Mouse (Mus musculus) mouse trophoblast stem cell (cell line): ENCODE results near the gene Arhgap10.

Source experiments
- in situ Hi-C, 2 experiments: fragments of 300-500 bp; cut with MseI, MboI; formaldehyde crosslinking; loops; 2 replicates in 1 of 2; 3 replicates in 1 of 2; pipeline ENCODE4 v1.15.1; 2025

Gene Arhgap10

DNA sequence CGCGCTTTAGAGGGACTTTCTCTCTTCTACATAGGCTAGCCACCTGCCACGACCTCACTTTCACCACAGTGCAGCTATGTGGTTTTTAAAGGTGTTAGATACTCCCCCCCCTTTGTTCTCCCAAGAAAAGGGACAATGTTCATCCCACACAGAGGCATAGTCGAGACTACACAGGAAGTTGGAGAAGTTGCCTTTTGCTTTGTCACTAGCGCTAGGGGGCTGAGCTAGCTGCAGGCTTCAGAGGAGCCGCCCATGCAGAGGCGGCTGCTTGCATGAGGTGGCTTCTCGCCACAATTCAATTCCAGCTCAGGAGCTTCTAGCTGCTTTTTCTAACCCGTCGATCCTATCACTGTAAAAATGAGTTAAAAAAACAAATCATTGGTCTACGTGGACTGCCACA, 225.1 kb downstream of the Arhgap10 start:
- in situ Hi-C loops: no loop called here

DNA sequence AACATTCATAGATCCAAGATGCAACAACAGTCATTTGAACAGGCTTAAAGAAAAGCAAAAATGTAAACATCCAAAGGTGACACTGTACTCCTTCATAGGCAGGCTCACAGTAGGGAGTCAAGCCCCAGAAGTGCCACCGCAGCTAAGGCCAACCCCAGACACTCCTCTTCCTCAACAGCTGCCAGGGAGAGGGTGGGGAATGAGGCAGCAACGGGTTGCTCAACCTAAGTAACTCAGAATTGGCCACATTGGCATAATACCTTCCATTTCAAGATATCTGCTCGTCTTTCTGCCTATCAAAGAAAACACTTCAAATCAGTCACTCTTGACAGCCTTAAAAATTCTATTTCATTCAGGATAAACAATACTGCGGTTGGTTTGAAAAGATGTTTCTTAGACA, 225.6 kb downstream of the Arhgap10 start:
- in situ Hi-C loops: no loop called here

DNA sequence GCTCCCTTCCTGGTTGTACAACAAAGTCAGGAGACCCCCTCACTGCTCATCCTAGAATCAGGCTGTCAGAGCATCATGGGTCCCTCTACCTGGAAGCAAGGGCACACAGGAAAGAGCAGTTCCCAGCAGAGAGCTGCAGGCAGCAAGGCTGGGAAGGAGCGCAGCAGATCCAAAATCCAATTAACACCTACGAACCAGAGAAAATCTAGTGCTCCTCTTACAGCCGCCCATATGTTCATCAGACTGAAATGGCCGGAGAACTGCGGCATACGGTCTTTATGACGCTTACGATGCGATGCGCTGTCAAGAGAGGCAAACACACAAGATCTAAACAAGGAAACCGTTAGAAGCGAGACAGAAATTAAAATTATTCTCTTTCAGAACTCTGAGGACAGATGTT, 229.3 kb downstream of the Arhgap10 start:
- in situ Hi-C loops: no loop called here

DNA sequence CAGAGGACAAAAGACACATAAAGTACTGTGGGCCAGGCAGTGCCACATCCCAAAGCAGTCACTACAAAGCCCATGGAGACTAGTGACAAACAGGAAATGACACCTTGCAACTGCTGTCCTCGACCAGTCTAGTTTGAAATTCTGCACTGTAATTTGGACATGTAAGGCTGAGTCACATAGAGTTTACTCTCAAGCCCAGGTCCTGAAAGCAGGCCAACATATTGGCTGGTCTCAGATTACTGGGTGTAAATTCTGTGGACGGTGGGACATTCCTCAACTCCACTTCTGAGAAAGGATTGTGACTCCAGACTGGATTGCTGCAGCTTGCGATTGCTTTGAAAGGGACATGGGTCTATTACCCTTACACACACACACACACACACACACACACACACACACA, 229.7 kb downstream of the Arhgap10 start:
- in situ Hi-C loops: no loop called here

DNA sequence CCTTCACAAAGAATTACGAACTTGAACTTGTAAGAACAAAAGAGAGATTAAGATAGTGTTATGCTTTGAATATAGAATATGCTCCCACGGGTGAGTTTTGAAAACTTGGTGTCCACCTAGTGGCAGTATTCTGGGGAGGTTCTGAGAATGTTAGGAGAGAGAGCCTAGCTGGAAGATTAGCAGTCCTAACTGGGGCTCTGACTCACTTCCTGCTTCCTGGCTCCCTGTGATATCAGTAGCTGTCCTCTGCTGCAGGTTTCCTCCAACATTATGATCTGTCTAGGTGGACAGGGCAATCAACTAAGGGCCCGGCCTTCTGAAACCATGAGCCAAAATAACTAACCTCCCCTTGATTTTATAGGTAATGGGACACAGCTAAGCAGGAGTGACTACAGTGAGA, 233.3 kb downstream of the Arhgap10 start:
- in situ Hi-C loops: no loop called here

DNA sequence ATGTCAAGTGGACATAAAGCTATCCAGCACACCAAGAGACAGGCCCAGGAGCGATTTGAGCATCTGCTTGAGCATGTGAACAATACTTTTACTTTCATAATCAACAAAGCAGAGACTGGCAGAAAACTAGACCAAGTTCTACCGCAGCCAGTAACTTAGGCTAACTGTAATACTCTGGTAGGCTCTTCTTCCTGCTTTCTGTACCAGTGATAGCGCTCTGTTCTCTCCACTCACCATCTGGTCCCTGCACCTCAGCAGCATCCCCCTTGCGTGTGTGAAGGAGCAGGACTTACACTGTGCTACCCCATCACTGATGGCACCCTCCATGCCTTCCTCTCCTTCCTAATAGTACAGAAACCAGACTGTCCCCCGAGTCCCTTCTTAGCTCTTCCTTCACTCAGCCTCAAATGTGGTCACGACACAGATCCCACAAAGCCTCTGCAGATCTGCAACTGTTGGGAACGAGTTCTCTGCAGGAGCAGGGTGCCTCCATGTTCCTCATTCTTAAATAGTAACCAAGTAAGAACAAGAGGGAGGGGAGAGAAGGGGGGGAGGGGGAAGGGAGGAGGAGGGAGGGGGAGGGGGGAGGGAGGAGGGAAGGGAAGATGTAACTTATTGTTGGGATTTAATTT, 235.0 kb downstream of the Arhgap10 start:
- in situ Hi-C loops: no loop called here

DNA sequence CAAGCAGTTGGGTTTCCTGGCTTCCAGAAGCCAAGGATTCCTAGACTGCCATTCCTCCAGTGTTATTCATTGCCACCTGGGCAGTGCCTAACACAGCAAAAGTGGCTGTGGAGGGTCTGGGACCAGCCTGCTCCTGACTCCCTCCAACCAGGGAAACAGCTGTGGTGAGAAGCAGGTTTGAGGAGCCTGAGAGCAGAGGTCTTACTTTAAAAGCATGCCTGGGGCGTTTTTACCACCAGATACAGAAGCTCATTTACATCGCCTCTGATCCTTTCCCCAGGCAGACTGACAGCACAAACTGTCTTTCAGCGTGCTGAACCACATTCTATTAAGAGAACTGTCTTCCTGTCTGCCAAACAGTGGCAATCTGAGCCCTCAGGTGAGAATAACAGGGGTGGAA, 237.8 kb downstream of the Arhgap10 start:
- in situ Hi-C loops: no loop called here

DNA sequence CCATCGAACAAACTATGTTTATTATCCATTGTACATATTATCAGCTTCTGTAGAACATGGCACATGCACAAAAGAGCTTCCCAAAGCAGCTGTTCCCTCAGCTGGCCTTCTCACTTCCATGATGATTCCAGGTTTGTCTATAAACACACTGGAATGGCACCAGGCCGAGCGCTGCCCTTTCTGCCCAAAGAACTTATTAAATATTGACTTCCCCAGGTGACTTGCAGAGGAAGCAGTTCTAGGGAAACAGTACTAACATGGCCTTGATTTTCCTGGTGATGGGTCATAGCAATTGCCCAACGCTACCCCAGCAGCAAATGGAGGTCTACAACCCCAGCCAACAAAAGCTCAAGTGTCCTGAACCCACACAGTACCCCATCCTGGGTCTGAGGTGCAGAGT, 239.5 kb downstream of the Arhgap10 start:
- in situ Hi-C loops: no loop called here

DNA sequence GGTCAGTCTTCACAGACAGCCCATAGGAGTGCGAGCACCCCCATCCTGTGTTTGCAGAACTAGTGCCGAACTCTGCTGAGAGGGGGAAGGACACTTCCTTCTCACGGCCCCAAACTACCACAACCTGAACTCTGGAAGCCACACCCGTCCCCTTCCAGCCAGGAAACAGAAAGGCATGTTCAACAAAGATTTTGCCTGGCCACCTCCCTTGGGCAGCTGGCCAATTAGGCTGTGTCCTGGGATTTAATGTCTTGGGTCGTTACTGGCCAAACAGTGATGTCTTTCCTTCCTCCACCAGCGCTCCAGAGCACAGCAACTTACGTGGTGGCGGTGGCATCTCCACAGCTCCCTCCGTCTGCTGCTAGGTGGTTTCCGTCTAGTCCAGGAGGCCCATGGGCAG, 240.9 kb downstream of the Arhgap10 start:
- in situ Hi-C loops: no loop called here

DNA sequence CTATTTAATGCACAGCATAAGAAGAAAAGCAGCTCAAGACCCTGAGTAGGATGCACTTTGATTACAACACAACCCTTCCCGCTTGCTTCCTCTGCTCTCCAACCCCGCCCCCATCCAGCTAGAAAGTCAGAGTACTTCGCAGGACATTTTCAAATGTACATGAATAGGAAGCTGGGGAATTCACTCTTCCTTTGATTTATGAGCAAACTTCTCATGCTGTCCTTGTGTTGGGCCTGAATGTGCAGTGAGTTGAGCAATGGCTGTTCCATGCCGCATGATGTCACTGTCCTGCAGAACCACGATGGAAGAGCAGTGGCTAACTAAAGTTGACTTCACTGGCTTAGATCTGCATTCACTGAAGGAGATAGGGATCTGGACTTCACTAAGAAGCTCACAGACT, 242.2 kb downstream of the Arhgap10 start:
- in situ Hi-C loops: no loop called here

DNA sequence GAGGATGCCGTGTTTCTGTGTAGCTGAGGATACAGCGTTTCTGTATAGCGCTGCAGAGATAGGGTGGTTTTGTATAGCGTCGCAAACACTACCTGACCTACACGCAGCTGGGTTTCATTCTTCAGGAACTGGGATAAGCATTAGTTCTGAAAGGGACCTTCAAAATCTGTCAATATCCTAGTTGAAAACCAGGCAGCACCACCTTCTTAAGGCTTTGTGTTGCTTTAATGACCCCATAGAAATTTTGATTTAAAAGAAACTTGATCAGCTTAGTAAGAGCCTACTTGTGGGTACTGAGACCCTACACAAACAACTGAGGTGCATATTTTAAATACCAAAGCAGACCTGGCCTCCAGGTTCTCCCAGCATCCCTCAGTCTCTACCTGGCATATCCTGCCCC, 245.6 kb downstream of the Arhgap10 start:
- in situ Hi-C loops: no loop called here

DNA sequence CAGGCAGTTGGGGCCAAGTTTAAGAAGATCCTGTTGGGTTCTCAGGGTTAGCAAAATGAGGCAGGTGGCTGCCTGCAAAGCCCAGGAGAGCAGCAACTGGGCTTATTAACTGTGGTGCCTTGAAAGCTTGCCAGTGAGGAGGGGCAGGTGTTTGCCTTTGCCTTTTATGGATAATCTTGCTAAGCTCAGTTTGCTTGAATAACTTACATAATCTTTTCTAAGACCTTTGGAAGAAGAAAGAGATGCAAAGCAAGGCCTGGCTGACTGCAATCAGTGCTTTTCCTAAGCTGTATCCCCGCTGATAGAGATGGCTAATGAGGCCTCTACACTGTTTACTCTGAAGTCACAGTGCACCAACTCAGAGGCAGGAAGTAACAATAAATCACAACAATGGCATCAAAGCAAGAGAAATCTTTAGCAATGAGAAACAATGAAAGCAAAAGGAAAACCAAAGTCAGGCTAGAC, 249.8 kb downstream of the Arhgap10 start:
- in situ Hi-C loops: no loop called here

DNA sequence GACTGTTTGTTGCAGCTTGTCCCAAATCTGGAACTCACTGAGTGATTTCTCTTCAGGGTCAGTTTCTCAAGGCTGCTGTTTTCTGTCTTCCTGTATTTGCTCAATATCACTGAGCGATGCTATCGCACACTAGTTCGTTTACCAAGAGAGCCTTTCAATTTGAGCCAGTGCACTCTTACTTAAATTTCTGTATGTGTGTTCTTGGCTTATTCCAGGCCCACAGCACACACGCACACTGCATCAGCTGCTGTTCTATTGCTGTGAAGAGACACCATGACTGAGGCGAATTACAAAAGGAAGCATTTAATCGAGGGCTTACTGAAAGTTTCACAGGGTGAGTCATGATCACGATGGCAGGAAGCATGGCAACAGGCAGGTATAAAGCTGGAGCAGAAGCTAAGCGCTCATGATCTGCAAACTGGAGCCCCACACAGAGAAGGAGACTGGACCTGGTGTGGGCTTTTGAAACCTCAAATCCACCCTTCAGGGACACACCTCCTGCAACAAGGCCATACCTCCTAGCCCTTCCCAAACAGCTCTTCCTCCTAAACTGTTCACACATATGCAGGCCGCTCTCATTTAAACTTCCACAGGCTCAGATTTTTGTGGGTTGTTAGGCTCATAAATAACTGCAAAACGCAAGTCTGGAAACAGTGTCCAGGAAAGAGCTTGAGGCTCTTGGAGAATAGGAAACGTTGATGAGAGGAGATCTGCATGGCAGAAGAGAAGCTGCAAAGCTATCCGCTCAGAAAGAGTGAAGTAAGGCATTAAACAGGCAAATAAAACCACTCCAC, 255.3 kb downstream of the Arhgap10 start:
- in situ Hi-C loops: no loop called here

DNA sequence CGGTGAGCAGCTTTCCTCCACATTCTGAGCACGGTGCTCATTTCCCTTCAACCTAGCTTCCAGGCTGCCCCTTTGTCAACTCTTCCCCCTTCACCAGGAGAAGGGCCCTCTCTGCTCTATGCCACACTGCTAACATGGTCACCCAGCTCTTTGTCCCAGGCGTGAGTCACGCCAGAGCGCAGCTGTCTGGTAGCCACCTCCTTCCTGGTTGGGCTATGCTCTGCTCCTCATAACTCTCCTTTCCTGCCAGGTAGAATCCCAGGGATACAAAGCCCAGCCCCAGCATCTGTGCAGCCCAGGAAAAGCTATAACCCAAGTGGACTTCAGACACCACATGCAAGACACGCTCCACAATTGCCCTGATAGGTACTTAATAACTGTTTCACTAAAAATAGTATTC, 256.5 kb downstream of the Arhgap10 start:
- in situ Hi-C loops: no loop called here

DNA sequence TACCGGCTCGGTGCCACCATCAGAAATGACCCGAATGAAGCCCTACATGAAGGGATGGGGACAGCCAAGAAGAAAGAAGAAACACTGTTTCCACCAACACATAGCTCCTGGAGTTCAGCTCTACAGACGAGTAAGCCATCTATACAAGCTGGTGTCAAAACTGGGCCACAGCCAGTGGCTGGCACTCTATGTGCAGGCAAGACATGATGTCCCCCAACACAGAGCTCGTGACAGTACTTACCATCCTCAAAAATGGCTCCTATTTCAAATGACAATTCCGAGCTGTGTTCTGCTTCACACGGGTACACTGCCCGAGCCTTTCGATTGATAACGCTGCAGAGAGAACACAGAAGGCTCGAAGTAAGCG, 260.7 kb downstream of the Arhgap10 start:
- in situ Hi-C loops: no loop called here

DNA sequence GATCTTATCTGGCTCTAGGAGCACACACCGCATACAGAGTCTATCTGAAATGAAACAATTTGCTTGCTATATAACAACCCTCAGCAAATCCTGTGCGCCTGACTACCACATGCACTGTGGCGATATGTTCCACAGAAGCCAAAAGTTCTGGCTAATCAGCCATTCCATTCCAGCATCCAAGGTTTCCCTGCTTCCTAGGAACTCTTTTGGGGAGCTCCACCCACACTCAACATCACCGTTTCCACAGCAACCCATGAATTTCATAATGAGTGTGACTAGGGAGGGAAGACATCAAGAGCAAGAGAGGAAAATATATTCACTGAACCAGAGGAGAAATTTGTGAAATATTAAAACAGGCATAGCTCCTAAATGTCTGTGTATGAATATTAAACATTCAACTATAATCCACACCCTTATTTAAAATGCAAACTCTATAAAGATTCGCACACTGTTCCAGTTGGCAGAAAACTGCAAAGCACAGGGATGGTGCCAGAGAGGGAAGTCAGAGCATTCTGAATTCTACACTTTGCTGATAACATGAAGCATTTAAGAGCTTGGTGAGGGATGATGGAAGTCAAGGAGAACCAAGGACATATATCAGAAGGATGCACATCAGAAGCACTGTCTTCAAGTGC, 261.2 kb downstream of the Arhgap10 start:
- in situ Hi-C loops: no loop called here

DNA sequence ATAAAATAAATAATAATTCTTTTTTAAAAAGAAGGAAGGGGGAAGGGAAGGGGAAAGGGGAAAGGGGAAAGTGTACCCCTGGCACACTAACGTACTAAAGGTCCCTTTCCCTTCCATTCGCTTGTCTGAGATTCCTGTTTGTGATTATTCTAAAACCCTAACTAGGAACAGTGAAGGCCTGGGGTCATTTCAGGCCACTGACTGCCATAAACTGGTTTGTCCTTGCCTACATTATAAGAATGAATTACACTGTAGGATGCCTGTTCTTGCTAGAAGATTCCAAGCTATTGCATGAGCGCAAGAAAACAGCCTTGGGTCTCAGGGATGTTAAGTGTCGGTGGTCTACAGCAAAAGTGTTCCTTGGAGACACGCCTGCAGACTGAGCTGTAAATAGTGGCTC, 263.3 kb downstream of the Arhgap10 start:
- in situ Hi-C loops: no loop called here

DNA sequence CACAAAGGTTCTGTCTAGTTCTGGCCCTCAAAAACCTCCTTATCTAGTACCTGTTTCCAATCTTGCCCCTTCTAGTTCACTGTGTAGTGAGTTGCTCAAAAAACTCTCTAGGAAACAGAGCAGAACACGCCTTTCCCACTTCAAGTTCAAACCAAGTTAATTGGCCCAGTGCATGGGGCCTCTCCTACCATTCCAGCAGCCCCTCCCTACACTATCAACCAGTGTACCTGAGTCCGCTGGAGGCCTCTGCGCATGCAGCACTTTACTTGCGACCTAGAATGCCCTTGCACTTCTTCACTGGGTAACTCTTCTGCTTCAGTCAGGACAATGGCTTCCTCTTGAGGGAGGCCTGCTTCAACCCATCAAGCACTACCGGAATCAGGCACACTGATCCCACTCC, 266.6 kb downstream of the Arhgap10 start:
- in situ Hi-C loops: no loop called here

DNA sequence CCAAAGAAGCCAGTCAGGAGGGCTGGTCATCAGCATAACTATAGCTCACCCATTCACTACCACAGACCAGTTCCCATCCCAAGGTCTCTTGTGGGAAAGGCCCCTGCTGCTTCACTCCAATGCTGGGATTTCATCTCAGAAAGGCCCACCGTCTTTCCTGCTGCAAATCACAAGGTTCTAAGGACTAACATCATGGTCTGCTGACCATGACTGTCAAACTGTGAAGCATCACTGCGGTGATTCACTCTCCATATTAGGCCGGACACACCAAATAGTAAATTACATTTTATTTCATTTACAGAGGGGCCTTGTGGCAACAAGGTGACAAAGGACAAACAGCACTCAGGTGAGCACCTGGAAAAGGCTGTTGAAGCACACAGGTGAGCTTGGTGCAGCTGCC, 267.7 kb downstream of the Arhgap10 start:
- in situ Hi-C loops: no loop called here

DNA sequence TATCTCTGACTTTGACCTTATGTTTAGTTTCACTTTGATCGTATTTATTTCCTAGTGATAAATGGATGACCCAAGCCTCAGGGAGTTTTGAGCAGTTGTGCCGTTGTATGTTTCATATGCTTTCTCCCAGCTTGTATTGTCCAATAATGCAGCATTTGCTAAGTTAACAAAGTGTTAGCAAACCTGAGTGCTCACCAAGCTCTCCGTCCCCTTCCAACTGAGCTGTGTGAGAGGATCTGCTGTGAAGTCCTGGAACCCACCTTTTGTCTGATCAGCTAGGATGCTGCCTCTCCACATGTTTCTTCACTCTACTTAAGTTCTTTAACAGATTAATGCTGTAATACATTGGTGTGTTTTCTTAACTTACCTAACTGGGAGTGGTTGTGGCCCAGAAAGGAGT, 276.4 kb downstream of the Arhgap10 start:
- in situ Hi-C loops: no loop called here

DNA sequence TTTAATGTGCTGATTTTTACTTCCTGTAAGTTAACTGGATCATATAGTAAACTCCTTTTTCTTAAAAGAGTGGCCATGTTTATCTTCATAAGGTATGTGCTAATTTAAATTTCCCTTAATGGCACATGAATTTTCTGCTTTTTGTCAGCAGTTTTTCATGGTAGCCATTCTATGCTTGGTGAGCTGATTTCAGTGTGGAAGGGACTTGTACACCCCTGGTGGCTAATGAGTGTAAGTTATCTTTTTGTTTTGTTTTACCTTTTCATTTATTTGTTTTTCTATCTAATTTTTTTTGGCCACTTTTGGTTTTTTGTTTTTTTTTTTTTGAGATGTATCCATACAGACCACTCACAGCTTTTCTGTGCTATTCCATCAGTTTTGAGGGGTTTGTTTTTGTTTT, 278.3 kb downstream of the Arhgap10 start:
- in situ Hi-C loops: no loop called here

DNA sequence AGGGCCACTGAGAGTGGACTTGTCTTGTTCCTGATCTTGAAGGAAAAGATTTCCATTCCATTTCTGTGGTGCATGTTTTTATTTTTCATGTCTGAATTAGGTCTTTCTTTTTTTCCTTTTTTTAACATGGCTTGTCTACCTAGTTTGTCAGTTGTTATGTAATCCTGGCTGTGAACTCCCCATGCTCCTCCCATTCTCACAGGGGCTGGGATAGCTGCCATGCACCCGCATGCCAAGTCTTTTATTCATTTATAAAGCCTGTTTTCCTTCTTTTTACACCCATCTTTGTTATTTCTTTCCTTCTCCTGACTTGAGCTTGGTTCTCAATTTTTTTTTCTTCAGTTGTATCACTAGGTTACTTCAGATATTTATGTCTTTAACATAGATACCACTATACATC, 281.1 kb downstream of the Arhgap10 start:
- in situ Hi-C loops: no loop called here

DNA sequence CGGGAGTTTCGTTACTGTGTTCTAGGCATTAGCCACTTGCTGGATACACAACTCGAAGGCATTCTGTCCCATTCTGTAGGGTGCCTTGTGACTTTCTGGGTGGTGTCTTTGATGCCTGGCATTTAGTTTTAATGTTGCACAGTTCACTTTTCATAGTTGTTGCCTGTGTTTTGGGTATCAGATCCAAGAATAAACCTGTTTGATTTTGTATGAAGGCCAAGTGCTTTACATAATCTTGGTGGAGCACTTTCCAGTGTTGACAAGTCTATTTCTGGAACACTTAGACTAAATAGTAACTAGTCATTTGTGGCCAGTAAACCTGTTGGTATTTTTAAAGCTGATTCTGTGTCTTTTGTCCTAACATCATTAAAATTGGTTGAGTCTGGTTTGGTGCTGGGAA, 285.3 kb downstream of the Arhgap10 start:
- in situ Hi-C loops: no loop called here
